Mouse (Mus musculus) neural tube, embryonic 14.5 days (tissue): Measurements from ENCODE around the gene Cry2. TPM values are rescaled to one million over a fixed set of nuclear protein-coding genes. Genes with fewer than 3 reads are reported as not detected.
A peak's percentile ranks its signal among the peaks of the same experiment; 100 is the strongest.

Experiments used
- ATAC-seq: fragments of 200-750 bp; cut with Nextera tagmentation; 2 replicates; pipeline ENCODE4 v1.8.0; 2017; ENCODE audit warnings: low read depth, mild to moderate bottlenecking, moderate TSS enrichment, moderate library complexity
- H3K27ac ChIP-seq: fragments of 300-500 bp; sonication (generic); 2 replicates; pipeline ENCODE4 v1.5.1; 2014; ENCODE audit warnings: low read depth, mild to moderate bottlenecking, control low read depth, low read length, moderate library complexity, mixed read lengths
- H3K27me3 ChIP-seq: fragments of 300-500 bp; sonication (generic); 2 replicates; pipeline ENCODE4 v1.6.1; 2014; ENCODE audit warnings: low read length; ENCODE audit not compliant: control insufficient read depth, insufficient read depth
- H3K36me3 ChIP-seq: fragments of 300-500 bp; sonication (generic); 2 replicates; pipeline ENCODE4 v1.6.1; 2014; ENCODE audit warnings: low read length, mixed read lengths; ENCODE audit not compliant: control insufficient read depth, insufficient read depth
- H3K4me1 ChIP-seq: fragments of 300-500 bp; sonication (generic); 2 replicates; pipeline ENCODE4 v1.6.1; 2014; ENCODE audit warnings: low read length; ENCODE audit not compliant: control insufficient read depth, insufficient read depth
- H3K4me2 ChIP-seq: fragments of 300-500 bp; sonication (generic); 2 replicates; pipeline ENCODE4 v1.6.1; 2014; ENCODE audit warnings: mild to moderate bottlenecking, low read depth, low read length, control low read depth
- H3K4me3 ChIP-seq: fragments of 300-500 bp; sonication (generic); 2 replicates; pipeline ENCODE4 v1.5.1; 2014; ENCODE audit warnings: low read depth, low read length, control low read depth, mixed read lengths
- H3K9ac ChIP-seq: fragments of 300-500 bp; sonication (generic); replicated peaks from 2 replicates; pipeline ENCODE4 v1.6.1; 2014; ENCODE audit warnings: low read depth, mild to moderate bottlenecking, control low read depth, low read length, mixed read lengths
- H3K9me3 ChIP-seq: fragments of 300-500 bp; sonication (generic); 2 replicates; pipeline ENCODE4 v1.6.1; 2016; ENCODE audit warnings: low read length; ENCODE audit not compliant: control insufficient read depth
- WGBS: fragments of 180-500 bp; shearing (Covaris S2); extraction: QIAGEN DNeasy Blood & Tissue Kit; methylation state at CpG from one replicate; pipeline ENCODE4 v1.1.7; 2014; 5-methylcytosine and 5-hydroxymethylcytosine counted together
- polyA plus RNA-seq: library from polyadenylated mRNA; unstranded; fragments of >200 nt; fragmentation: Nextera tagmentation; extraction: Ambion mirVana; gene quantifications from 2 replicates; pipeline ENCODE4 v1.2.1, GENCODE M21; 2014

The Cry2 gene
- polyA plus RNA-seq, 1 experiment from 2014 or later, result 43.5 TPM

DNA sequence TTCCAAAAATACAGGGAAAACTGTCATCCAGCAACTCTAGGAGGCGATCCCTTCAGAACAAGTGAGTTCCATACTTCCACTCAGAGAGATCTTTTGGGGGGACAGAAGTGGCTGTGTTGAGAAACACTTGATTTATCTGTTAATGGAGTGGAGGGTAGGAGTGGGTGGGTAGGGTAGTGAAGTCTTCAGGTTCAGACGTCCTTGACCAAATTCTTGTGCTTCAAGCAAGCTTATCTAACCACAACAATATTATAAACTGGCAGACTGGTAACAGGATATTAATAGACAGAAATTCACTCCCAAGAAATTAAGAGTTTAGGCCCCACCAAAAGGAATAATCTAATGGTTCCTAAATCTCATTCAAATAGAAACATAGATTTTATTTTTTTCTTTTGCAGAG, 3.8 kb downstream of the Cry2 start:
- Histone ChIP-seq H3K4me3 (no peak overlapping the region), H3K9me3 (no peaks in the 10 kb centered on the region), H3K4me1 (peaks cover 44% of the 10 kb centered on the region), H3K27me3 (no peaks in the 10 kb centered on the region), H3K4me2 (0 out of 2 replicates have a peak overlapping the region, but pooled peaks have one; percentile 93), H3K36me3 (no peaks in the 10 kb centered on the region), H3K27ac (no peak overlapping the region), H3K9ac (0 out of 2 replicates have a peak overlapping the region, but pooled peaks have one; percentile 16)
- WGBS, result 90% methylated on average over 2 of the region's 2 CpGs
- no peak for ATAC-seq

DNA sequence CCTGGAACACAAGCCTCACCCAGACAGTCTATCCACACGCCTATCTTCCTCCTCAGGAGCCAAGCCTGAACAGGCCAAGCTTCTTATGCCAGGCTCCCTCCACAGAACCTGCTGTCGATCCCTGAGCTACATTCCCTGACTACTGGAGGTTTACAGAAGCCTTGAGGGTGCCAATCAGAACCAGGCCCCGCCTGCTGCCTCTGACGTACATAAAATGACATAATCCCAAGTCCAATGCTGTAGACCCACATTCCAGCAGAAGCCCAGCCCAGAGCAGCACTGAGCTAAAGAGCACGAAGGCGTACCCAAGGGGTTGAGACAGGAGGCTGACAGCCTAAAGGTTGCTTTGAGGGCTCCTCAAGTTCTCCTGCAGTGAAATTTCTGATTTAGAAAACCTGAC, 6.0 kb downstream of the Cry2 start:
- H3K27ac ChIP-seq, result no peak overlapping the region
- H3K36me3 ChIP-seq, result peaks cover 10% of the 10 kb centered on the region; the same call in 1 of the 2 replicates
- H3K4me1 ChIP-seq, result peaks cover 46% of the 10 kb centered on the region
- H3K9me3 ChIP-seq, result no peaks in the 10 kb centered on the region
- no peaks in the 10 kb centered on the region for H3K27me3 ChIP-seq
- no peak for ATAC-seq
- no peak overlapping the region for H3K4me2 ChIP-seq
- 68% methylated on average over 6 of the region's 6 CpGs for WGBS
- H3K4me3 ChIP-seq, result no peak overlapping the region
- H3K9ac ChIP-seq, result no peak overlapping the region

DNA sequence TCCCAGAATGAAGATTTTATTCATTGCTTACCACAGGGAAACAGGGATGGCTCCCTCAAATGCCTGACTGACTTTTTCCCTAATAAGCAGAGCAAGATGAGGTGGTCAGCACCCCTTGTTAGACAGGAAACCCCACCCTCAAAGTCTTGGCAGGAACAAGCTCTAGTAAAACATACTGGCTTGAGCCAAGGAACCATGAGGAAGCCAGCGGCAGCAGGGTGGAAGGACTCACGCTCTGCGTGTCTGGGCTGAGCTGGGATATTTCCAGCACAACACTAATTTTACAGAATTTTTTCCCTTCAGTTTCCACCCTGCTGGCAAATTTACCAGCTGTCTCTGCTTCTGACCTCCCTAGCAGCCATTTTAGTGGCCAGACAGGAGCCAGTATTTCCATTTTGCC, 7.4 kb downstream of the Cry2 start:
- Histone ChIP-seq H3K27ac (no peak overlapping the region), H3K9ac (no peak overlapping the region), H3K9me3 (no peaks in the 10 kb centered on the region), H3K4me3 (no peak overlapping the region), H3K36me3 (peaks cover 17% of the 10 kb centered on the region), H3K27me3 (no peaks in the 10 kb centered on the region), H3K4me1 (peaks cover 31% of the 10 kb centered on the region), H3K4me2 (0 out of 2 replicates have a peak overlapping the region, but pooled peaks have one; percentile 6)
- ATAC-seq, result no peak
- 76% methylated on average over 3 of the region's 3 CpGs for WGBS

DNA sequence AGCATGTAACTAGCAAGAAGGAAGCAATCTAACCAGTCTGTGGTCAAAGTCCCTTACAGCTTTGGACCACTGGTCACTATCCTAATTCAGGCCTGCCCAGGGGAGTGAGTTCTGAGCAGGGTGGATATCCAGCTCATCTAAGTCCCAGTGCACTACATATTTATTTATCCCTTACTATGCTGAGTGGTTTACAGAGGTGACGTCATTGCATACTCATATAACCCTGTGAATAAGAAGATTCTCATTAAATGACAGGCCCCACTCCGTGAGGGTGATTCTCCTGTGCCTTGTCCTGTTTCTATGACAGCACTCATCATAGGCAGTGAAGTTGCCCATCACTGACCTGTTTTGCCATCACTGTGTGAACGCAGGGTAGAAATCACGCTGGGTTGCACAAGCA, 8.5 kb downstream of the Cry2 start:
- no peak overlapping the region for H3K4me2 ChIP-seq

DNA sequence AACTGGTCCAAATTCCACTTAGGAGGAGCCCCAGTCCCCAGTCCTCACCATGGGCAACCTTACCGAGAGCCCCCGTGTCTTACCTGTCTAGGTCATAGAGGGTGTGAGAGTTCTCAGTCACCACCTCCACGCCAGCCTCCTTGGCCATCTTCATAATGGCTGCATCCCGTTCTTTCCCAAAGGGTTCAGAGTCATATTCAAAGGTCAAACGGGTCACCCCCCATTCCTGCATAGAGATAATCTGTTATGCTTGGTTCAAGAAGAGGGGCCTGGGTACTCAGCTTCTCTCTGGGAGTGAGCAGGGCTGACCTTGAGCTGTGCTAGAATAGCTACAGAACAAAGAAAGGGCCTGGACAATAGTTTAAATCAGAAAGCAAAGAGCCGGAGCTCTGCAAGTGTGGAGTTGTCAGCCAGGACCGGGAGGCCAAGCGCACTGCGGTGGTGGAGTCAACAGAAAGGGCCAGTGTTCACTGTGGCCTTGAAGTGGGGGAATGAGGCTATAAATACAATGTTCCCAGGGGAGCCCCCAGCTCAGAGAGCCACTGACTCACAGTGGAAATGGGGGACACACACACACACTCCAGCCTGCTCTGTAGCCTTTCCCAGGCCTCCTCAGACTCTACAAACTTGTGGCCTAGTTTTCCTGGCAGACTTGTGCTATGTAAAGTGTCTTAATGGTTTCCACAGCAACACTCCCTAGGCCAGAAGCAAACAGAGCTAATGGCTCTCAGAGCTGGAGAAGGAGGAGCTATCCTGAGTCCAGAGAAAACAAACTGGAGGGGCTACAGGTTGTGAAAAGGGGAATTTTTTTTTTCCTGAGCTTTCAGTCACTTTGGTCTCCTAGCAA, 9.2 kb downstream of the Cry2 start:
- Histone ChIP-seq H3K9me3 (no peaks in the 10 kb centered on the region), H3K27me3 (no peaks in the 10 kb centered on the region), H3K4me1 (peaks cover 21% of the 10 kb centered on the region; the same call in 1 of the 2 replicates), H3K4me3 (no peak overlapping the region), H3K27ac (peak overlapping the region; percentile 58), H3K36me3 (peaks cover 25% of the 10 kb centered on the region), H3K9ac (no peak overlapping the region), H3K4me2 (no peak overlapping the region)
- ATAC-seq, result peak; percentile 82
- 44% methylated on average over 9 of the region's 9 CpGs for WGBS

More for the DNA sequence above, 8.5 kb downstream of the Cry2 start:
- H3K27ac ChIP-seq, result peak overlapping the region; percentile 10
- H3K36me3 ChIP-seq, result peaks cover 25% of the 10 kb centered on the region
- H3K4me1 ChIP-seq, result peaks cover 21% of the 10 kb centered on the region; the same call in 1 of the 2 replicates
- no peaks in the 10 kb centered on the region for H3K27me3 ChIP-seq
- no peak overlapping the region for H3K4me3 ChIP-seq
- H3K9me3 ChIP-seq, result no peaks in the 10 kb centered on the region
- no peak for ATAC-seq
- WGBS, result 72% methylated on average over 4 of the region's 4 CpGs
- H3K9ac ChIP-seq, result no peak overlapping the region

DNA sequence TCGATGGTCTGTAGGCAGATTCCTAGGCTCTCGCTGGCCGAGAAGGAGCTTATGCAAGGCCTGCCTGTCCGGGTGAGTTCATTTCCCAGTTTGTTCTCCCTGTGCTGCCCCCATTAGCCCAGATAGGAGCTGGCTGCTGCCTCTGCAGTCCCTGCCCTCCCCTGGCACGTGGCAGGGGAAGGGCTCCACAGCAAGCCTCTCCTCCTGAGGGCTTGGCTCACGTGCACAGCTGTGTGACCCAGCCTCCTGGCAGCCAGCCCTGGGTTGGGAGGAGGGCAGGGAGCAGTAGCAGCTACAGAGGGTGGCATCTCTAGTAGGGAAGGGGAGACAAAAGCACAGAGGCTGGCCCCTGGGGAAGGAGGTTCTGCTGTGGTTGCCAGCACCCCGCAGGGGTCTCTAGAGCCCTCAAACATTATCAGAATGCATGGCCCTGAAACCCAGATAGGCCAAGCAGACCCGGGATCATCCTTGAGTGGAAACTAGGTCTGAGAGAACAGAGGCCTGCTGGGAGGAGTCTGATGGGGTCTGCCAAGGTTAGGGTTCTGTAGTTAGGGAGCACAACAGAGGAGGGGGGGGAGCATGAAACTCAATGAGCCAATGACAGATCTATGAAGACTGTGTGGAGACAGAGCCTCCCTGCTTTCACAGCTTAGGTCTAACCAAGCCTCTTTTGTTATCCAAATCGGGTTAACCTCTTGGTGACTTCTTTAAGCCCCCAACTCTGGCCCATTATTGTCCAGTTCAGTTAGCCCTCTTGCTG, 10.0 kb downstream of the Cry2 start:
- Histone ChIP-seq H3K4me1 (peaks cover 21% of the 10 kb centered on the region; the same call in 1 of the 2 replicates), H3K9ac (no peak overlapping the region), H3K4me3 (no peak overlapping the region), H3K9me3 (no peaks in the 10 kb centered on the region), H3K4me2 (no peak overlapping the region), H3K36me3 (peaks cover 32% of the 10 kb centered on the region), H3K27me3 (no peaks in the 10 kb centered on the region), H3K27ac (peak overlapping the region; percentile 58)
- ATAC-seq, result peak; percentile 39; the same call in 1 of the 2 replicates
- WGBS, result 64% methylated on average over 9 of the region's 9 CpGs

DNA sequence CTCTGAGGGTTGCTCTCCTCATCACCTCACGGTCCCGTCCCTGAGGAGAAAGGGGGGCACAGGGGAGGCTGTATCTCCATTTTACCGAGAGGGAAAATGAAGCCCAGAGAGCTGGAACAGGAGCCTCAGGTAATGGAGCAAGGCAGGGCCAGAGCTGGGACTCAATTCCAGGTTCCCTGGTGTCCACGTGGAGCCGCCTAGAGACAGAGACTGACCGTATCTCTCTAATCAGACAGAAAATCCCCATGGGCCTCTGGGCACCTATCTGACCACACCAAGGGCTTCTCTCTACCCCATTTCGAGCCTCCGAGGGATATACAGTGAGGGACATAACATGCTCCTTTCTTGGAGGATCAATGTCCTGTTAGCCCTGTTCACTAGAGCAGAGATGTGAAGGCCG, 10.7 kb downstream of the Cry2 start:
- peaks cover 37% of the 10 kb centered on the region for H3K36me3 ChIP-seq
- 87% methylated on average over 9 of the region's 9 CpGs for WGBS
- H3K9me3 ChIP-seq, result no peaks in the 10 kb centered on the region
- H3K9ac ChIP-seq, result no peak overlapping the region
- H3K4me3 ChIP-seq, result no peak overlapping the region
- ATAC-seq, result no peak
- H3K4me1 ChIP-seq, result peaks cover 15% of the 10 kb centered on the region; the same call in 1 of the 2 replicates
- H3K27ac ChIP-seq, result peak overlapping the region; percentile 58; the same call in 1 of the 2 replicates
- H3K27me3 ChIP-seq, result no peaks in the 10 kb centered on the region
- no peak overlapping the region for H3K4me2 ChIP-seq

DNA sequence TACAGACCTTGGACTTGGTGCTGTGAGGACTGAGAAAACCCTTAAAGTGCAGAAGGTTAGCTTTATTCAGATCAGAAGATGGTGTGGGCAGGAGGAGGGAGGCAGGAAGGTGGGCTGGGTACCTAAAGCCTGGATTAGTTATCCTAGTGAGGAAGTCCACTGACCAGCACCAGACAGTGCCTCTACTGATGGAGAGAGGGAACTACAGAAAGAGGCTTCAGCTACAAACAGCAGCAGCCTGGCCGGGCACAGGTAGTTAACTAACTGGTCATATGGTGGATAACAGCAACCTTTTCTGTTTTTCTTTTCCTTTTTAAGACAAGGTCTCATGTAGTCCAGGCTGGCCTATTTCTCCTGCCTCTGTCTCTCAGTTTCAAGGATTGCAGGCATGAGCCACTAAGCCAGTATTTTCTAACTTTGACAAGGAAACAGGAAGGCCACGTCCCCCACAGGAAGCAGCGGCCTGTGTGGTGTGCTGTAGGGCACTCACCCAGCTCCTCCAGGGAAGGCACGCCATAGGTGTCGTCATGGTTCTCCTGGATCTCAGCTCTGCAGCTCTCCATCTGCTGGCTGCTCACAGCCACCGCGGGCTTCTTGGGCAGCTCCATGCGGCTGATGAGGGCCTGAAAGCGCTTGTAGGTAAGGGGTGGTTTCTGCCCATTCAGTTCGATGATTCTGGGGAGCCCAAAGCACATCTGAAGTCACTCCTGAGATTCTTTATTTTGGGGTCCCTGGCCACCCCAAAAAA, 11.3 kb downstream of the Cry2 start:
- Histone ChIP-seq H3K36me3 (peaks cover 37% of the 10 kb centered on the region), H3K9ac (no peak overlapping the region), H3K4me2 (no peak overlapping the region), H3K9me3 (no peaks in the 10 kb centered on the region), H3K27ac (no peak overlapping the region), H3K4me1 (peaks cover 11% of the 10 kb centered on the region; the same call in 1 of the 2 replicates), H3K4me3 (no peak overlapping the region), H3K27me3 (no peaks in the 10 kb centered on the region)
- whole genome bisulfite sequencing, result 81% methylated on average over 10 of the region's 10 CpGs
- ATAC-seq, result no peak
